Mouse (Mus musculus) bone marrow macrophage, adult 2 months (primary cell): ENCODE measurements around the gene Gm498.

Source experiments
- CTCF ChIP-seq: IDR thresholded peaks from 2 replicates; pipeline ENCODE4 v1.5.1; 2012; ENCODE audit warnings: low read depth, mild to moderate bottlenecking, low read length, moderate library complexity
- POLR2A ChIP-seq: IDR thresholded peaks from 2 replicates; pipeline ENCODE4 v1.6.1; 2012; ENCODE audit warnings: mild to moderate bottlenecking, low read depth, low read length, borderline replicate concordance

GRCm38 (mm10) chr7:143834316-143834715 lies 32.3 kb upstream of the Gm498 start:
- TF ChIP-seq CTCF (no peak), POLR2A (no peak)
